ENCODE assay signal across 10 mouse cellular contexts in genomic region chr12:105483503-105483902, GRCm38 (mm10). TPM values are rescaled to one million over a fixed set of nuclear protein-coding genes. Genes with fewer than 3 reads are reported as not detected.
DNase-seq lines count a peak whose midpoint lies in the region; ATAC-seq lines count a peak whose summit lies in the region.
"Had no signal": no experiment of that assay in that cellular context is flagged by ENCODE, and none has a peak within 500 bp of the region (broad histone marks: within the 10 kb centered on the region; RNA-seq: fewer than 3 reads in every experiment).

No protein-coding gene starts in this region.

- no peak overlapping the region for H3K9ac ChIP-seq in forebrain, embryonic 13.5 days

- DNase-seq in forebrain, embryonic 10.5 days (ENCODE audit: extremely low spot score, low spot score): no peak
- peak; percentile 63 for DNase-seq in 3T3-L1 (ENCODE audit: low read depth, low spot score)
- peak; percentile 23 for DNase-seq in cerebellum, adult 9-11 months
- peak; percentile 45 for DNase-seq in kidney, postnatal 10 days
- peak; percentile 22 for DNase-seq in splenic B cell, adult 2 months (ENCODE audit: low read depth, low spot score)
- DNase-seq in yolk sac, embryonic 10.5 days (ENCODE audit: low spot score): no peak
- DNase-seq in ovary, postnatal 14 days (ENCODE audit: low spot score): no peak

- H3K4me1 ChIP-seq in forebrain, embryonic 13.5 days: no peaks in the 10 kb centered on the region
- H3K4me1 ChIP-seq in forebrain, embryonic 10.5 days: no peaks in the 10 kb centered on the region

- H3K9me3 ChIP-seq in forebrain, embryonic 13.5 days (replicated peaks): no peaks in the 10 kb centered on the region
- H3K9me3 ChIP-seq in forebrain, embryonic 10.5 days: no peaks in the 10 kb centered on the region

- H3K36me3 ChIP-seq in forebrain, embryonic 13.5 days (ENCODE audit: poor library complexity, severe bottlenecking): peaks cover 12% of the 10 kb centered on the region
- peaks cover 5% of the 10 kb centered on the region; the same call in 1 of the 2 replicates for H3K36me3 ChIP-seq in forebrain, embryonic 10.5 days (replicated peaks)
- H3K36me3 ChIP-seq in splenic B cell, adult 2 months (ENCODE audit: control insufficient read depth, insufficient read depth, low read length, poor library complexity, severe bottlenecking): no peaks in the 10 kb centered on the region

- H3K4me3 ChIP-seq in forebrain, embryonic 13.5 days: no peak overlapping the region
- no peak overlapping the region for H3K4me3 ChIP-seq in forebrain, embryonic 10.5 days

- no peak overlapping the region for H3K4me2 ChIP-seq in forebrain, embryonic 13.5 days

- no peaks in the 10 kb centered on the region for H3K27me3 ChIP-seq in forebrain, embryonic 13.5 days
- H3K27me3 ChIP-seq in forebrain, embryonic 10.5 days (ENCODE audit: poor library complexity, severe bottlenecking): no peaks in the 10 kb centered on the region
- H3K27me3 ChIP-seq in splenic B cell, adult 2 months (ENCODE audit: control insufficient read depth, insufficient read depth, low read length, poor library complexity, severe bottlenecking): no peaks in the 10 kb centered on the region

- H3K27ac ChIP-seq in forebrain, embryonic 13.5 days: no peak overlapping the region
- H3K27ac ChIP-seq in forebrain, embryonic 10.5 days: no peak overlapping the region
- H3K27ac ChIP-seq: macrophage had no signal

- peak; percentile 59; the same call in 1 of the 2 replicates for ATAC-seq in forebrain, embryonic 13.5 days
- ATAC-seq: Patski had no signal

- 53% methylated on average over 3 of the region's 3 CpGs for WGBS in forebrain, embryonic 13.5 days
- 53% methylated on average over 3 of the region's 3 CpGs for WGBS in forebrain, embryonic 10.5 days

RNA-seq across cellular contexts. Expression of gene D430019H16Rik, which starts 29.8 kb away (rescaled TPM):
- 9.1 and 10.3 TPM in 2 replicates for polyA plus RNA-seq in forebrain, embryonic 13.5 days (2015; fragmentation: Nextera tagmentation; extraction: Ambion mirVana)
- 1.9 and 2.2 TPM in 2 replicates for polyA plus RNA-seq in forebrain, embryonic 10.5 days (2016; fragmentation: Nextera tagmentation; extraction: Ambion mirVana)
- polyA plus RNA-seq: macrophage had no signal

Comparison
In these comparisons a context has a peak if more than half of its experiments do, and no peak if none do; other contexts are left out.
1. DNase-seq: peak in 3T3-L1 (single experiment), cerebellum, adult 9-11 months (single experiment), kidney, postnatal 10 days (single experiment) and splenic B cell, adult 2 months (single experiment); none in forebrain, embryonic 10.5 days (single experiment), yolk sac, embryonic 10.5 days (single experiment) and ovary, postnatal 14 days (single experiment).